Mouse (Mus musculus): Measurements from ENCODE around the gene Gm49378. TPM values are rescaled to one million over a fixed set of nuclear protein-coding genes. Genes with fewer than 3 reads are reported as not detected.
A peak's percentile ranks its signal among the peaks of the same experiment; 100 is the strongest.

Gm49378 gene
- polyA plus RNA-seq, 1 experiment from 2014 or later, result 1.9 TPM

DNA sequence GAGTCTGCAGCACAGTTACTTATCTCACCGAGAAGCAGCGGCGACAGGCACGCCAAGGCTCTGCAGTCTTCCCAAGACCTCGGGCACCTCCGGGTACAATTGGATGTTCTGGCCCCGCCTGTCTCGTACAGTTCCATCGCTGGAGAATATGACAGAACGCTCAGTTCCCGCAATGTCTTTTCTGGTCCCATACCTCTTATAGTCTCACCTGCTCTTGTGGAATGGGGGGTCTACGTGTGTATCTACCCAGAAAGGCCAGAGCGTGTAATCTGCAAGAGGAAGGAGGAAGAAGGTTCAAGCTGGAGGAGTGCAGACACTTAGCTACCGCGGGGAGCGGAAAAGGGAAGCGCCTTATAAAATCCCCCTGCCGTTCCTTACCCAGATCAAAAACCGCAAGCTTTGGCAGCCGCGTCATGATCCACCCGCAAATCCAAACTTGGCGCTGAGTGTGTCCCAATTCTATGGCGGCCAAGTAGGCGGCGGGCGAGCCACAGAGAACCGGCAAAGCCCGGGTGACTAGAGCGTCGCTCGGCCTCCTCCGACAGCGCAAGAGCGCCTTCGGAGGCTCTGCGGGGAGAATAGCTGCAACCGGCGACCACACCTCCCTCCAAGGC, 22.4 kb upstream of the Gm49378 start, which contains the start of gene Mdp1:
Gene Mdp1, minus strand, starts transcription at position 549 of the 614 bp plus-strand sequence.
- peak within 1 kb of the TSS; percentile 62 for H3K4me2 ChIP-seq (ENCODE audit: low read length)
- peaks cover 45% of the 10 kb centered on the region for H3K36me3 ChIP-seq (ENCODE audit: control insufficient read depth, insufficient read depth, low read length)
- H3K4me3 ChIP-seq (ENCODE audit: low read depth, low read length), result peak within 1 kb of the TSS; percentile 88
- H3K9me3 ChIP-seq (ENCODE audit: control insufficient read depth, low read length), result no peaks in the 10 kb centered on the region
- peak within 1 kb of the TSS; percentile 72 for H3K9ac ChIP-seq (ENCODE audit: low read length)
- 1% methylated on average over 39 of the region's 39 CpGs for WGBS
- peak; percentile 84 for ATAC-seq (replicated peaks; ENCODE audit: low FRiP score, low TSS enrichment, low read depth)
- peak within 1 kb of the TSS; percentile 43; the same call in 1 of the 2 replicates for H3K27ac ChIP-seq (ENCODE audit: low read depth)
- H3K4me1 ChIP-seq (replicated peaks; ENCODE audit: control insufficient read depth, insufficient read depth, low read length), result peaks cover 5% of the 10 kb centered on the region; the same call in 1 of the 2 replicates
- no peaks in the 10 kb centered on the region for H3K27me3 ChIP-seq (replicated peaks; ENCODE audit: control insufficient read depth, insufficient read depth, low read length)
- peak; percentile 80 for DNase-seq (ENCODE audit: low spot score)

DNA sequence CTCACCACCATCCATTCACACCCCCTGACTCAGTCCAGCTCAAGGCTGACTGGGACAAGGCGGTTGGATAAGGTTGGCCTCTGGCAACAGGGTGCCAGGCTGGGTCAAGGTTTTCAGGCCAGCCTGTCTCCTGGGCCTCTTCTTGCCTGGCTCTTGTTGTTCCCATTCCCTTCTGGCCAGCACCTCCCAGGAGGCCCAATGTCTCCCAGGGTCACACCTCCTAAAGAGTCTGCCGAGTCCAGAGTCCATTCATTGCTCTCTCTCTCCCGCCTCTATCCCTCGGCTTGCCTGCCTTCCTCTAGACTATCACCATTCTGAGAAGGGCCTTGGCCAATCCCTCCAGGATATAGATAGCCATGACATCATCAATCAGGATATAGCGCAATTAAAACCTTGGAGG, 20.3 kb upstream of the Gm49378 start:
- ATAC-seq (replicated peaks; ENCODE audit: low FRiP score, low TSS enrichment, low read depth) (peak; percentile 36; the same call in 1 of the 2 replicates), DNase-seq (ENCODE audit: low spot score) (no peak)
- no peak overlapping the region for H3K27ac ChIP-seq (ENCODE audit: low read depth)
- no peak overlapping the region for H3K4me2 ChIP-seq (ENCODE audit: low read length)
- H3K9me3 ChIP-seq (ENCODE audit: control insufficient read depth, low read length), result no peaks in the 10 kb centered on the region
- H3K27me3 ChIP-seq (replicated peaks; ENCODE audit: control insufficient read depth, insufficient read depth, low read length), result no peaks in the 10 kb centered on the region
- peaks cover 33% of the 10 kb centered on the region for H3K36me3 ChIP-seq (ENCODE audit: control insufficient read depth, insufficient read depth, low read length)
- peaks cover 5% of the 10 kb centered on the region; the same call in 1 of the 2 replicates for H3K4me1 ChIP-seq (replicated peaks; ENCODE audit: control insufficient read depth, insufficient read depth, low read length)
- WGBS, result 84% methylated on average over 5 of the region's 5 CpGs
- no peak overlapping the region for H3K9ac ChIP-seq (ENCODE audit: low read length)
- H3K4me3 ChIP-seq (ENCODE audit: low read depth, low read length), result no peak overlapping the region

DNA sequence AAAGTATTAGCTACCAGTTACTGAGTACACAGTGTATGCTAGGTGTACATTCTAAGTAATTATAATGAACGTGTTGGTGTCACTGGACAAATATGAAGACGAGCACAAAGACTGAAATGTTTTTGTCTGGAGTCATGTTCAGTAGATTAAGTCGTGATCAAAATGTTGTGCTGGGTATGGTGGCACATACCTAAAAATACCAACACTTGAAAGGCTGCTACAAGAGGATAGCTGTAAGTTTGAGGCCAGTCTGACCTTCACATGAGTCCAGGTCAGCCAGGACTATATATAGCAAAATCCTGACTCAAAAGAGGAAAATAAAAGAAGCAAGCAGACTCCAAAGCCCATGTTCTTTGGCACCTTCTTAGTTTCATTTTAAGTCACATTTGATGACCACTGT, 19.2 kb upstream of the Gm49378 start:
- H3K4me2 ChIP-seq (ENCODE audit: low read length), result no peak overlapping the region
- 84% methylated on average over 3 of the region's 3 CpGs for WGBS

DNA sequence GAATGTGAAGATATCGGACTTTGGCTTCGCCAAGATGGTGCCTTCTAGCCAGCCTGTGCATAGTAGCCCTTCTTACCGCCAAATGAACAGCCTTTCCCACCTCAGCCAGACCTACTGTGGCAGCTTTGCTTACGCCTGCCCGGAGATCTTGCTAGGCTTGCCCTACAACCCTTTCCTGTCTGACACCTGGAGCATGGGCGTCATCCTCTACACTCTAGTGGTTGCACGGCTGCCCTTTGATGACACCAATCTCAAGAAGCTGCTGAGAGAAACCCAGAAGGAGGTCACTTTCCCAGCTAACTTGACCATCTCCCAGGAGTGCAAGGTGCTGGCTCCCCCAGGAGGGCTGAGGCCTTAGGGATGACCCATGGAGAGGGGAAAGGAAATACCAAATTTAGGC, 13.8 kb upstream of the Gm49378 start:
- ATAC-seq (replicated peaks; ENCODE audit: low FRiP score, low TSS enrichment, low read depth) (no peak), DNase-seq (ENCODE audit: low spot score) (no peak)
- no peak overlapping the region for H3K4me3 ChIP-seq (ENCODE audit: low read depth, low read length)
- H3K9me3 ChIP-seq (ENCODE audit: control insufficient read depth, low read length), result no peaks in the 10 kb centered on the region
- no peak overlapping the region for H3K27ac ChIP-seq (ENCODE audit: low read depth)
- H3K4me1 ChIP-seq (replicated peaks; ENCODE audit: control insufficient read depth, insufficient read depth, low read length), result no peaks in the 10 kb centered on the region
- peaks cover 6% of the 10 kb centered on the region; the same call in 1 of the 2 replicates for H3K36me3 ChIP-seq (ENCODE audit: control insufficient read depth, insufficient read depth, low read length)
- 88% methylated on average over 7 of the region's 7 CpGs for WGBS
- H3K27me3 ChIP-seq (replicated peaks; ENCODE audit: control insufficient read depth, insufficient read depth, low read length), result no peaks in the 10 kb centered on the region
- H3K4me2 ChIP-seq (ENCODE audit: low read length), result no peak overlapping the region
- H3K9ac ChIP-seq (ENCODE audit: low read length), result no peak overlapping the region

More for the DNA sequence above, 19.2 kb upstream of the Gm49378 start:
- Histone ChIP-seq H3K9ac (ENCODE audit: low read length) (no peak overlapping the region), H3K36me3 (ENCODE audit: control insufficient read depth, insufficient read depth, low read length) (peaks cover 24% of the 10 kb centered on the region), H3K4me1 (replicated peaks; ENCODE audit: control insufficient read depth, insufficient read depth, low read length) (peaks cover 5% of the 10 kb centered on the region; the same call in 1 of the 2 replicates), H3K27ac (ENCODE audit: low read depth) (no peak overlapping the region), H3K9me3 (ENCODE audit: control insufficient read depth, low read length) (no peaks in the 10 kb centered on the region), H3K4me3 (ENCODE audit: low read depth, low read length) (no peak overlapping the region), H3K27me3 (replicated peaks; ENCODE audit: control insufficient read depth, insufficient read depth, low read length) (no peaks in the 10 kb centered on the region)
- DNase-seq (ENCODE audit: low spot score) (no peak), ATAC-seq (replicated peaks; ENCODE audit: low FRiP score, low TSS enrichment, low read depth) (no peak)

DNA sequence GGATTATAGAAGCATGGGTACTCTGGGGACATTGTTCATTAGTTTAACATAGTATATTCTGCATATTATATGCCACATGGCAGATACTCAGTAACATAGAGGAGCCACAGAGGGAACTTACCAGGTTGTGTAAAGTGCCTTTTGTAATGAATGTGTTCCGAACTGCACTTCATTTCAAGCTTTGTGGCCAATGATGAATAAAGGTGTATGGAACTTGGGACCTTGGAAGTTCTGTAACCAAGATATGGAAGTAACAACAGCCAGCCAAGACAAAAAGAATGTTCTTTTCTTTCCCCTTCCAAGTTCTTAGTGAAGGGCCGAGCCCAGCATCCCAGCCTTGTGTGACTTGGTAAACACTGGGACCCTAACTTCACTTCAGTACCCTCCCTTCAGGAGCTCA, 12.2 kb upstream of the Gm49378 start, which contains the start of gene Tssk4:
Gene Tssk4, plus strand, starts transcription at position 301 of the 400 bp plus-strand sequence.
- Histone ChIP-seq H3K4me1 (replicated peaks; ENCODE audit: control insufficient read depth, insufficient read depth, low read length) (peaks cover 6% of the 10 kb centered on the region), H3K9me3 (ENCODE audit: control insufficient read depth, low read length) (no peaks in the 10 kb centered on the region), H3K36me3 (ENCODE audit: control insufficient read depth, insufficient read depth, low read length) (peaks cover 13% of the 10 kb centered on the region; the same call in 1 of the 2 replicates), H3K27ac (ENCODE audit: low read depth) (no peak within 1 kb of the TSS), H3K27me3 (replicated peaks; ENCODE audit: control insufficient read depth, insufficient read depth, low read length) (no peaks in the 10 kb centered on the region), H3K4me3 (ENCODE audit: low read depth, low read length) (no peak within 1 kb of the TSS), H3K4me2 (ENCODE audit: low read length) (no peak within 1 kb of the TSS), H3K9ac (ENCODE audit: low read length) (no peak within 1 kb of the TSS)
- ATAC-seq (replicated peaks; ENCODE audit: low FRiP score, low TSS enrichment, low read depth) (no peak), DNase-seq (ENCODE audit: low spot score) (no peak)
- WGBS, result 97% methylated on average over 2 of the region's 2 CpGs

DNA sequence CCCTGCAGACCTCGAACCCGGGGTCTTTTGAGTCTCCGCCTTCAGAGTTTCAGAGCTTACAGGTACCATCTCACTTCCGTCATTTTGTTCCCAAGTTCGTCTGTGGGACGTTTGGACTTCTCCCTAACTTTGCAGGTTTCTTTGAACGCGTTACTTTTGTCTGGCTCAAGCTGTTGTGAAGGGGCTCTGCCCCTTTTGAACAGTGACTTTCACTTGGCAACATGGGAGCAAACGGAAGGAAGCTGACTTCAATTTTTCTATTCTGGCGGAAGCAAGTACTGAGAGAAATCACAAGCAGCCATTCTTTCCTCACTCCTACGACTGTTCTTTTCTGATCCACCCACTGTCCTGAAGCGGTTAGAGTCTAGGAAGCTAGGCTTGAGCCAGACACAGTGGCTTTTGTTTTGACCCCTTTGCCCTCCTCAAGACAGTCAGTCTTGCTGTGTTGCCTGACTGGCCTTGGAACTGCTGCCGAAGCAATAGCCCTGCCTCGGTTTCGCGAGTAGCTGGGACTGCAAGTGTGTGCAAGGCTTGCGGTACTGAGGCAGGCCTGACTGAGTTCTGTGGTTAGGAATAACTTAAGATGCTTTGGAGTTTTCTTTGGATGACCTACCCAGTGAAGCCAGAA, 6.7 kb upstream of the Gm49378 start:
- H3K27ac ChIP-seq (ENCODE audit: low read depth), result peak overlapping the region; percentile 96
- H3K9me3 ChIP-seq (ENCODE audit: control insufficient read depth, low read length), result no peaks in the 10 kb centered on the region
- peak overlapping the region; percentile 96 for H3K9ac ChIP-seq (ENCODE audit: low read length)
- ATAC-seq (replicated peaks; ENCODE audit: low FRiP score, low TSS enrichment, low read depth) (no peak), DNase-seq (ENCODE audit: low spot score) (peak; percentile 56)
- H3K4me1 ChIP-seq (replicated peaks; ENCODE audit: control insufficient read depth, insufficient read depth, low read length), result peaks cover 19% of the 10 kb centered on the region
- WGBS, result 22% methylated on average over 17 of the region's 17 CpGs
- peak overlapping the region; percentile 88 for H3K4me2 ChIP-seq (ENCODE audit: low read length)
- no peaks in the 10 kb centered on the region for H3K27me3 ChIP-seq (replicated peaks; ENCODE audit: control insufficient read depth, insufficient read depth, low read length)
- peaks cover 34% of the 10 kb centered on the region for H3K36me3 ChIP-seq (ENCODE audit: control insufficient read depth, insufficient read depth, low read length)
- H3K4me3 ChIP-seq (ENCODE audit: low read depth, low read length), result peak overlapping the region; percentile 97

DNA sequence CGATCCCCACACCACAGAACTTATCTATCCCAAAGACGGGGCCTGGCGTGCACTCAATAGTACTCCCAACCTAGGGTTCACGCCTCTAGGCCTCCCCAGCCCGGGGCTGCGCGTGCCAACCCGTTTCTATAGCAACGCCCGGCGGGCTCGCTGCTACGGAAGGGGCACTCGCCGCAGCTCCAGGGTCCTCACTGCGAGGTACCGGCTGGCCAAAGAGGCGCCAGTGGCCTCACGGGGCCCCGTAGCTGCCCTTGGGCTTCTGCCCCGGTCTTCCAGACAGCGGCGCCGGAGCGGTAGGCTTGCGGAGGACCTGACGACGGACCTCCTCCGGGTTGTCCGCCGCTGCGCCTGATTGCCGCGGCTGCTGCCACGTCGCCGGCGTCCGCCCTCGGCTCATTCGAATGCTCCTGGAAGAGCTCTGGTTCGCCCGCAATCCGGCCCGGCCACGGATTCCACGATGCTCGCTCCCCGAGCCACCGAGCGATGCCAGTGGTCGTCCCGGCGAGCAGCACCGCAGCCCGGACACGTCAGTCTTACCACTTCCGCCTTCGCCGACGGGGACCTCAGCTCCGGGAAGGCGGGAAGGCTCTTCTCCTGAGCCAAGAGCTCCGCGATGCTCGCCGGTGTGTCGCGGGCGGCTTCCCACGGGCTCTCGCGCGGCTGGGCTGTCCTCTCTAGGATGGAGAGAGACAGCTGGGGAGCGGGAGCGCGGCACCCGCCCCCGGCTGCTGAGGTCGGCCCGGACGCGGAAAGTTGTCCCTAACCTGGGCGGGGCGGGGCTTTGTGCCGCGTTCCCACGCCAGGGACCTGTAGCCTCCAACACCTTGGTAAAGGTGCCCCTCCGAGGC, 5.6 kb upstream of the Gm49378 start, which contains the start of gene Tm9sf1:
Gene Tm9sf1, minus strand, starts transcription at position 747 of the 848 bp plus-strand sequence.
- WGBS, result under 1% methylated on average over 81 of the region's 89 CpGs
- H3K27me3 ChIP-seq (replicated peaks; ENCODE audit: control insufficient read depth, insufficient read depth, low read length), result no peaks in the 10 kb centered on the region
- ATAC-seq (replicated peaks; ENCODE audit: low FRiP score, low TSS enrichment, low read depth), result peak; percentile 87

DNA sequence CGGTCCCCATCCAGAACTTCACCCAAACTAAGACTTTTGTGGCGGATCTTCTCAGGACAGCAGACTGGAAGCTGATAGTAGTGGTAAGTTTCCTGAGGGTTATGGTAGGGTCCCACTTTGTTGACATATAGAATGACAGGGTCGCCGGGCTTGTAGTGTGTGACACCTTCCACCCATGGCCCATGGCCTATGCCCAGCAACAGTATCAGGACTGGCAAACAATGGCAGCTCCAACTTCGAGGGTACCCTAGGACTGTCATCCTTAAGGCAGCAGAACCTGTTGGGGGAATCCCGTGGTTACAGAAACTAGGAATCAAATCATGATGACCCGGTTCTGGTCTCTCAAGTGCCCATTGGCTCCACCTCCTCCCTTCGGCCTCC, 5.0 kb upstream of the Gm49378 start:
- peak overlapping the region; percentile 96 for H3K27ac ChIP-seq (ENCODE audit: low read depth)
- H3K9ac ChIP-seq (ENCODE audit: low read length), result peak overlapping the region; percentile 96
- H3K27me3 ChIP-seq (replicated peaks; ENCODE audit: control insufficient read depth, insufficient read depth, low read length), result no peaks in the 10 kb centered on the region
- peak overlapping the region; percentile 88 for H3K4me2 ChIP-seq (ENCODE audit: low read length)
- H3K9me3 ChIP-seq (ENCODE audit: control insufficient read depth, low read length), result no peaks in the 10 kb centered on the region
- peaks cover 49% of the 10 kb centered on the region for H3K36me3 ChIP-seq (ENCODE audit: control insufficient read depth, insufficient read depth, low read length)
- DNase-seq (ENCODE audit: low spot score) (no peak), ATAC-seq (replicated peaks; ENCODE audit: low FRiP score, low TSS enrichment, low read depth) (peak; percentile 33)
- H3K4me1 ChIP-seq (replicated peaks; ENCODE audit: control insufficient read depth, insufficient read depth, low read length), result peaks cover 19% of the 10 kb centered on the region
- 19% methylated on average over 8 of the region's 8 CpGs for WGBS
- H3K4me3 ChIP-seq (ENCODE audit: low read depth, low read length), result peak overlapping the region; percentile 97

More for the DNA sequence above, 5.6 kb upstream of the Gm49378 start, which contains the start of gene Tm9sf1:
- H3K4me2 ChIP-seq (ENCODE audit: low read length), result peak within 1 kb of the TSS; percentile 88
- H3K9me3 ChIP-seq (ENCODE audit: control insufficient read depth, low read length), result no peaks in the 10 kb centered on the region
- DNase-seq (ENCODE audit: low spot score), result peak; percentile 96
- H3K36me3 ChIP-seq (ENCODE audit: control insufficient read depth, insufficient read depth, low read length), result peaks cover 43% of the 10 kb centered on the region
- H3K9ac ChIP-seq (ENCODE audit: low read length), result peak within 1 kb of the TSS; percentile 96
- H3K27ac ChIP-seq (ENCODE audit: low read depth), result peak within 1 kb of the TSS; percentile 96
- peaks cover 19% of the 10 kb centered on the region for H3K4me1 ChIP-seq (replicated peaks; ENCODE audit: control insufficient read depth, insufficient read depth, low read length)
- peak within 1 kb of the TSS; percentile 97 for H3K4me3 ChIP-seq (ENCODE audit: low read depth, low read length)

All from intestine, embryonic 14.5 days (tissue).